In the genomic region with DNA sequence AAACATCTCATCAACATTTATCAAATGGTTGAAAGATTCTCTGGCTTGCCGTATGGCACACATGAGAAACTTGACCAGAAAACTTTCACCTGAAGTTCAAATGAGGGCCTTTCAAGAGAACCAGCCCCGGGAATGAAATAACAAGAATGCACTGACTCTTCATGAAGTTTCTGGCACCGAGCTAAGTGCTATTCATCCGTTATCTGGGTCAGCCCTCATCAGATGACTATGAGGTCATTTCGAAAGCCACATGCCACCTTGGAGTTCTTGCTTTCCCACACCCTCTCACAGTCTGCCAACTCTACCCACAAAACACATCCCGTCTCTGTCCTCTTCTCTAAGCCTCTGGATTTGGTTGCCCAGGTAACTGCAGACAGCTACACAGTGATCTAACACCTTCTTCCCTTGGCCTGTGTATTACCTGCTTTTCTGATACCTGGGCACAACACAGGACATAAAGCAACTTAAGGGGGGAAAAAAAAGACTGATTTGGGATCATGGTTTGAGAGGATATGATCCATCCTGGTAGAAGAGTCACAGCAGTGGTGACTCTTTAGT, we compare ENCODE assay signal across 12 mouse cellular contexts.
DNase-seq lines count a peak whose midpoint lies in the region; ATAC-seq lines count a peak whose summit lies in the region.
"Had no signal": no experiment of that assay in that cellular context is flagged by ENCODE, and none has a peak within 500 bp of the region (broad histone marks: within the 10 kb centered on the region; RNA-seq: fewer than 3 reads in every experiment).

No protein-coding gene starts in this region.

- no peaks in the 10 kb centered on the region for H3K36me3 ChIP-seq in neural tube, embryonic 15.5 days
- H3K36me3 ChIP-seq: liver, embryonic 12.5 days had no signal

- peak; percentile 44 to 49 for DNase-seq in gastrocnemius, adult 8-10 months (ENCODE audit: low spot score in 2 of 2)
- DNase-seq in gastrocnemius, postnatal 4 days (ENCODE audit: low spot score in 2 of 2): no peak
- DNase-seq in 3T3-L1 (ENCODE audit: low read depth, low spot score) (peak; percentile 27), adipocyte (ENCODE audit: low spot score) (peak; percentile 26)
- DNase-seq in fibroblast of lung, adult 2 months (ENCODE audit: low read depth): peak; percentile 59
- no peak for DNase-seq in kidney, postnatal 36 days
- DNase-seq in layer of hippocampus, adult 11-12 months (ENCODE audit: low spot score): no peak
- DNase-seq: kidney, postnatal 4 days had no signal

- WGBS in neural tube, embryonic 15.5 days: 89% methylated on average over 6 of the region's 6 CpGs

- H3K4me3 ChIP-seq in neural tube, embryonic 15.5 days (replicated peaks): no peak overlapping the region
- H3K4me3 ChIP-seq: liver, embryonic 12.5 days had no signal

- H3K9ac ChIP-seq in neural tube, embryonic 15.5 days (replicated peaks): no peak overlapping the region
- H3K9ac ChIP-seq: liver, embryonic 12.5 days had no signal

- H3K4me1 ChIP-seq in neural tube, embryonic 15.5 days: no peaks in the 10 kb centered on the region
- H3K4me1 ChIP-seq: liver, embryonic 12.5 days had no signal

- no peaks in the 10 kb centered on the region for H3K27me3 ChIP-seq in neural tube, embryonic 15.5 days (replicated peaks)
- H3K27me3 ChIP-seq: CH12.LX; liver, embryonic 12.5 days had no signal

- H3K27ac ChIP-seq in neural tube, embryonic 15.5 days (replicated peaks): no peak overlapping the region
- H3K27ac ChIP-seq: liver, embryonic 12.5 days had no signal

- no peak overlapping the region for H3K4me2 ChIP-seq in neural tube, embryonic 15.5 days
- H3K4me2 ChIP-seq: liver, embryonic 12.5 days had no signal

- ATAC-seq in neural tube, embryonic 15.5 days (ENCODE audit: low FRiP score): no peak
- ATAC-seq: intestine, embryonic 16.5 days; liver, embryonic 12.5 days had no signal

- no peaks in the 10 kb centered on the region for H3K9me3 ChIP-seq in neural tube, embryonic 15.5 days (replicated peaks)
- H3K9me3 ChIP-seq: liver, embryonic 12.5 days had no signal

Comparison
In these comparisons a context has a peak if more than half of its experiments do, and no peak if none do; other contexts are left out.
1. DNase-seq: peak in gastrocnemius, adult 8-10 months (2 of 2), 3T3-L1 (single experiment), adipocyte (single experiment) and fibroblast of lung, adult 2 months (single experiment); none in gastrocnemius, postnatal 4 days (0 of 2), kidney, postnatal 36 days (0 of 2) and layer of hippocampus, adult 11-12 months (single experiment).